Mouse (Mus musculus): ENCODE data around the gene Hmmr. TPM values are rescaled to one million over a fixed set of nuclear protein-coding genes. Genes with fewer than 3 reads are reported as not detected.
A peak's percentile ranks its signal among the peaks of the same experiment; 100 is the strongest.

Gene Hmmr
- polyA plus RNA-seq, 1 experiment from 2014 or later = 64.3 TPM

DNA sequence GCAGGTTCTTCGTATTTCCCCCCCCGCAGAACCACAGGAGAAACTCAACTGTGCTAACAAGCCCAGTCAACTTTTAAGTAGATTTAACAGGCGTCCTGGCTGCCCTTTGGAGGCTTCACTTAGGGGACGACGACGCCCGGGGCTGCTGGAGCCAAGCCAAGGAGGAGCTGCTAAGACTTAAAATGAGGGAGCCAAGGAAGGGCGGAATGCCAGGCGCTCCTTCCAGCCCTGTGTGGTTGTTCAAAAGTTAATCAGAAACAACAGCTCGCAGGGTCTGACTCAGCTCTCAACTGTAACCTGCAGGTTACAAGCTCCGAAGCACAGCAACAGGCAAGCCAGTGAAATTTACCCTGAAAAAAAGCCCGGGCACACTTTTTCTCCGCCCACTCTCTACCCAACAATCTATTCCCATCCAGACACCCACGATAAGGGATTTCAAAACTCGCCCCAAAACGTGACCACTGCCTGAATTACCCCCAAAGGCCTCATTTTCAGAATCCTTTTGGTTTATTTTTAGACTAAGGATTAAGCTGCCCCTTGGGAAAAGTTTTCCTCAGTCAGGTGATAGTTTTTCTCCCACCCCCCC is 39.8 kb downstream of the Hmmr start:
- ATAC-seq (ENCODE audit: low FRiP score) = 0 out of 2 replicates have a peak, but pooled peaks have one; percentile 27
- Histone ChIP-seq H3K27me3 (no peaks in the 10 kb centered on the region), H3K27ac (peak overlapping the region; percentile 95), H3K36me3 (replicated peaks) (no peaks in the 10 kb centered on the region), H3K9ac (peak overlapping the region; percentile 80), H3K4me1 (peaks cover 29% of the 10 kb centered on the region), H3K4me2 (peak overlapping the region; percentile 68), H3K9me3 (no peaks in the 10 kb centered on the region), H3K4me3 (replicated peaks) (peak overlapping the region; percentile 84)
- under 1% methylated on average over 16 of the region's 16 CpGs for WGBS

DNA sequence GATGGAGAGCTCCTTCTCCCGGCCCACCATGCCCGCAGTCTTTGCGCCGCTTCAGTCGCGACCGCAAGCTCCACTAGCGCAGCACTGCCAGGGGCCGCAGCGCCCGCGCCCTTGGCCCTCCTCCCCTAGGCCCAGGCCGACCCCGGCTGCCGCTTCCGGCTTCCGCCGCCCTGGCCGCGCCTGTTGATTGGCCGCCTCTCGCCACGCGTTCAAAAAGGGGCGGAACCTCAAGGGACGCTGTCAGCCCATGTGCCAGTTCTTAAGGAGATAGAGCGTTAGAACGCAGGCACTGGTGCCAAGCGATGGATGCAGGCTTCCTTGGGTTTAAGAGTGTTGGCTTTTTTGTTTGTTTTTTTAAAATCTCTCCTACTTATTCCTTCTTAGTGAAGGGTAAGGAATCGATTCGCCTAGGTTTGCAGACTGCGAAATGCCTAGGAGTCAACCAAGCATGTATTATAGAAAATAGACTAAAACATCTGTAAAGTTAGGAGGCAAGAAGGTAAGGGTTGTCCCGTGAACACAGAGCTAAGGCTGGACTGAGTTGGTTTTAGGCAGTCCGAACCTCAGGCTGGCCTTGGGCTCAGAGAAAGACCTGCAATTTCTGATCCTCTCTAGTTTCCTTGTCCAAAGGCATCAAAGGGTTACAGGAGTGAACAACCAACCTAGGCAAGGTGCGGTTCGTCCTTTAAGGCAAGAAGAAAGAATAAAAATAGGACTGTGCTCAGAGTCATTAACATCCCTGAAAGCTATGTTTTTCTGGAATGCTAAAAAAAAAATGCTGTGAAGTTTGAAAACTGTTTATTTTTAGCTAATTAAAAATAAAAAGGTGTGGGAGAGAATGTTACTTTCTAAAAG is 40.5 kb downstream of the Hmmr start:
- Histone ChIP-seq H3K4me3 (replicated peaks) (peak overlapping the region; percentile 84), H3K9me3 (no peaks in the 10 kb centered on the region), H3K9ac (peak overlapping the region; percentile 80), H3K4me2 (peak overlapping the region; percentile 68), H3K36me3 (replicated peaks) (no peaks in the 10 kb centered on the region), H3K4me1 (peaks cover 29% of the 10 kb centered on the region), H3K27ac (peak overlapping the region; percentile 95), H3K27me3 (no peaks in the 10 kb centered on the region)
- peak; percentile 97 for ATAC-seq (ENCODE audit: low FRiP score)
- under 1% methylated on average over 36 of the region's 36 CpGs for whole genome bisulfite sequencing

DNA sequence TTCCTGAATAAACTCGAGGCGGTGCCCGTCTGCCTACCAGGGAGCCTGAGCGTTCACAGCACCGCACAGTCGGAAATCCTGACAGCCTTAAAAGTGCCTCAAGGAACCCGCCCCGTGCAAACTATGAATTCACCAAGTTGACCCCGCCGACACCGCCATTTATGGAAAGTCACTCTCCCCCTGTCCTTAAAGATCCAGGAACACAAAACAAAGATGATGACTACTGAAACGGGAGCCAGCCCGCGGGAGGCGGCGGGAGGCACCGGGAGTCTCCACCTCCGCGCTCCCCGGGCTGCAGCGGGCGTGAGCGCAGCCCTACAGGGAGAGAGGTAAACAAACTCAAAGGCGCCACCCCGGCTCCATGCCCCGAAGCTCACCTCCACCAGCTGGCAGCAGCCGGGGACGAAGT is 41.1 kb downstream of the Hmmr start:
- H3K36me3 ChIP-seq (replicated peaks) = peaks cover 5% of the 10 kb centered on the region
- H3K27ac ChIP-seq = peak overlapping the region; percentile 95
- no peaks in the 10 kb centered on the region for H3K9me3 ChIP-seq
- WGBS = 0% methylated on average over 28 of the region's 28 CpGs
- no peaks in the 10 kb centered on the region for H3K27me3 ChIP-seq
- peaks cover 29% of the 10 kb centered on the region for H3K4me1 ChIP-seq
- peak overlapping the region; percentile 68 for H3K4me2 ChIP-seq
- H3K4me3 ChIP-seq (replicated peaks) = peak overlapping the region; percentile 84
- H3K9ac ChIP-seq = peak overlapping the region; percentile 80
- ATAC-seq (ENCODE audit: low FRiP score) = peak; percentile 74

DNA sequence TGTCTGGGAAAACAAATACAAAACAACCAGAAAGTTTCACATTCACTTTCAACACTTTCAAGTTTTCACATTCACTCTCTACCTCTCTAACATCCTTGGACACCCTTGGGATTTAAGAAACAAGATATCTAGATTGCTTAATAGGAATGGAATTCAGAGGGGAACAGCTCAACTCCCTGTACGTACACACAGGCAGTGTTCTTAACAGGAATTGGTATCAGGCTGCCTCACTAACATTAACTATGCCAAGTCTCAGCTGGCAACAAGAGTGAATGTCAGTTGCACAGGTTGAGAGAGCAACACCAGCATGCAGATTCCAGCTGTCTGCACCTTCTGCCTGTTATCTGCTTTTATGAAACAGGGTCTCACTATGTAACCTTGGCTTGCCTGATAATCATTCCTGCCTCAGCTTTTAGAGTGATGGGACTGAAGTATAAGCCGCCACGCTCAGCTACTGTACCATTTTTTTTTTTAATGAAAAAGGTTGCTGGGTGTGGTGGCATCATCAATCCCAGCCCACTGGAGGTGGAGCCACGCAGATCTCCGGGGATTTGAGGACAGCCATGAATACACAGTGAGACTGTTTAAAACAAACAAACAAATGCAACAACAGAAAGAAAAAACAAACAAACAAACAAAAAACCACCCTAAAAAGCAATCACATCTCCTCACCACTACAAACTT is 42.6 kb downstream of the Hmmr start:
- Histone ChIP-seq H3K9ac (no peak overlapping the region), H3K27me3 (no peaks in the 10 kb centered on the region), H3K4me2 (peak overlapping the region; percentile 68), H3K36me3 (replicated peaks) (peaks cover 17% of the 10 kb centered on the region), H3K9me3 (no peaks in the 10 kb centered on the region), H3K4me3 (replicated peaks) (no peak overlapping the region), H3K27ac (no peak overlapping the region), H3K4me1 (peaks cover 29% of the 10 kb centered on the region)
- 74% methylated on average over 5 of the region's 5 CpGs for WGBS
- ATAC-seq (ENCODE audit: low FRiP score) = no peak

DNA sequence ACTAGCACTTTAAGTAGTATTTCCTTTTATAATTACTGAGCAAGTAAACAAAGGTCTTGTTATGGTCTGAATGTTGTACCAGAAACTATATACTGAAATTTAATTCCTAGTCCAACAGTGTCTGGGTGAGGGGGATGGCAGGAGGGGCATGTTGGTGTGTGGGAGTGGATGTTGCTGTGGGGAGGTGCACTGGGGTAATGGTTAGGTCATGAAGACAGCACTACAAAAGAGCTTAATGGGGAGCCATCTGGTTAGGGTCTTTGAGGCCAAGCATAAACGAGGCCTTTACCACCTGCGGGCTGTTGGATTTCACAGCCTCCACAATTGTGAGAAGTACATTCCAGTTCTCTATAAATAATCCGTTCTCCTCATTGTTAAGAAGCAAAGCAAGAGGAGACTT is 49.9 kb downstream of the Hmmr start:
- Histone ChIP-seq H3K27me3 (no peaks in the 10 kb centered on the region), H3K9me3 (no peaks in the 10 kb centered on the region), H3K36me3 (replicated peaks) (peaks cover 75% of the 10 kb centered on the region), H3K4me1 (no peaks in the 10 kb centered on the region), H3K4me3 (replicated peaks) (no peak overlapping the region), H3K9ac (no peak overlapping the region), H3K27ac (no peak overlapping the region), H3K4me2 (no peak overlapping the region)
- WGBS = 52% methylated on average over 3 of the region's 3 CpGs
- ATAC-seq (ENCODE audit: low FRiP score) = no peak

DNA sequence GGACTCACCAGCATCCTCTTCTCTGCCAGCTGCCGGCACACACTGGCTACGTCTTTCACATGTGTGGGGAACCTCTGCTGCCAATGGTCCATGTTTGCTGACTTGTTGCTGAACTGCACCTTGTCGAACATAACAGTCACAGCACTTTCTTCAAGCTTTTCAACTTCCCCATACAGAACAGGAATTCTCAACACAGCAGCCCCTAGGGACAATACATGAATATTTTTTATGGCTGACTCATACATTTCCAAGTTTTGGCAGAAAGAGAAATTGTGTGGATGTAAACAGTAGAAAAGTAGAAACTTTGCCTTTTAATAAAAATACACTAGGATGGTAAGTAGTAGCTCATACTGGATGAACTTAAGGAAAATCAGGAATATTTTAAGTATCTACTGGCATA is 50.8 kb downstream of the Hmmr start:
- no peak overlapping the region for H3K4me3 ChIP-seq (replicated peaks)
- H3K9ac ChIP-seq = no peak overlapping the region
- no peaks in the 10 kb centered on the region for H3K27me3 ChIP-seq
- 93% methylated on average over 3 of the region's 3 CpGs for WGBS
- peaks cover 81% of the 10 kb centered on the region for H3K36me3 ChIP-seq (replicated peaks)
- ATAC-seq (ENCODE audit: low FRiP score) = no peak
- no peak overlapping the region for H3K27ac ChIP-seq
- no peak overlapping the region for H3K4me2 ChIP-seq
- H3K4me1 ChIP-seq = no peaks in the 10 kb centered on the region
- H3K9me3 ChIP-seq = 0 out of 2 replicates have a peak, but pooled peaks cover under 1% of the 10 kb centered on the region

DNA sequence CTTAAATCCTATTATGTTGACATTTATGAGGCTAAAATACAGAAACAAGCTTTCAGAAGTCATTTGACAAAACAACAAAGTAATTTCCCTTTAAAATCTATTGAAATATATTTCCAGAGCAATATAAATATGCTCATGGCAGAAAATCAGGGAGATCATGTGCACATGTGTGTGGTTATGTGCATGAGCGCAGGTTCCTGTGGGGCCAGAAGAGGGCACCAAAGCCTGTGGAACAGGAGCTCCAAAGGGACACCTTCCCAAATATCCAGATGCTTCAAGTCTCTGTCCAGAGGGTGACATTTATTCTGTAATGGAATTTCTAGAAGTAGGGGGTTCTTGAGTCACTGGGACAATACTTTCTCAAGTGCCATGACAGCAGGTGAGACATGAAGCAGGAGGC is 56.1 kb downstream of the Hmmr start:
- no peaks in the 10 kb centered on the region for H3K4me1 ChIP-seq
- no peak overlapping the region for H3K27ac ChIP-seq
- 0 out of 2 replicates have a peak, but pooled peaks cover 4% of the 10 kb centered on the region for H3K9me3 ChIP-seq
- H3K27me3 ChIP-seq = no peaks in the 10 kb centered on the region
- no peak overlapping the region for H3K4me2 ChIP-seq
- WGBS = 95% methylated on average over 1 of the region's 1 CpGs
- no peak overlapping the region for H3K9ac ChIP-seq
- no peak for ATAC-seq (ENCODE audit: low FRiP score)
- no peak overlapping the region for H3K4me3 ChIP-seq (replicated peaks)
- peaks cover 46% of the 10 kb centered on the region for H3K36me3 ChIP-seq (replicated peaks)

DNA sequence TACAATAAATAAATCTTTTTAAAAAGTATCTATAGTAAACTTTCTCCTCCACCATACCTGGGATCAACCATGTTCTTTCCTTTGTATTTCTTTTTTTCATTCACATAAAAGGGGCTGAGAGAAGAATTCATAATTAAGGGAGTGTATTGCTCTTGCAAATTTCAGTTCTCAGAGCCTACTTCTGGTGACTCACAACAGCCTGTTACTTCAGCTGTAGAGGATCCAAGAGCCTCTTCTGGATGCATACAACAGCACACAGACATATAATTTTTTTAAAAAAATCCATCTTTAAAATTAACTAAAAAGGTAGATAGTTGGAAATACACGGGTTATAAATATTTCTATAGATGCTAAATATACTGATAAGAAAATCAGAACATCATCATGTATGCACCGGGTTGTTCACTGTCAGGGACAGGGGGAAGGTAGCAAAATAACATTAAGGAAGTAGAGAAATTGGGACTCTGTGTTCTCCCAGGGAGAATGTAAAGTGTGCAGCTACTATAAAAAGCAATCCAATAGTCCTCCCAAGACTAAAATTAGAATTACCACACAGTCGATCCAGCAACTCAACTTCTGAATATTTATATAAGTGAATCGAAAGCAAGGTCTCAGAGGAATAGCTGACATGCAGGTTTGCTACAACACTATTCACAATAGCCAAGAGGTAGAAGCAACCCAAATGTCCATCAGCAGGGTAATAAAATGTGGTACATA is 58.0 kb downstream of the Hmmr start:
- 0 out of 2 replicates have a peak, but pooled peaks cover 4% of the 10 kb centered on the region for H3K9me3 ChIP-seq
- H3K36me3 ChIP-seq (replicated peaks) = peaks cover 29% of the 10 kb centered on the region
- H3K4me3 ChIP-seq (replicated peaks) = no peak overlapping the region
- ATAC-seq (ENCODE audit: low FRiP score) = no peak
- H3K4me2 ChIP-seq = no peak overlapping the region
- H3K4me1 ChIP-seq = no peaks in the 10 kb centered on the region
- no peak overlapping the region for H3K27ac ChIP-seq
- H3K27me3 ChIP-seq = no peaks in the 10 kb centered on the region
- H3K9ac ChIP-seq = no peak overlapping the region
- WGBS = 84% methylated on average over 4 of the region's 4 CpGs

Other genes with a start within 250 kb of the Hmmr start
- gene Mat2b, start 38.2 kb downstream of the Hmmr start, polyA plus RNA-seq (2016; fragmentation: Nextera tagmentation; extraction: Ambion mirVana) = 80.3 and 84.8 TPM in 2 replicates
- gene Nudcd2, start 245 bp upstream of the Hmmr start, polyA plus RNA-seq (2016; fragmentation: Nextera tagmentation; extraction: Ambion mirVana) = 151 and 171 TPM in 2 replicates
- 35.4 and 37.7 TPM in 2 replicates for gene Ccng1, start 21.9 kb upstream of the Hmmr start, polyA plus RNA-seq (2016; fragmentation: Nextera tagmentation; extraction: Ambion mirVana)

Measured in forebrain, embryonic 12.5 days (tissue).